Mouse (Mus musculus) heart, embryonic 13.5 days (tissue): ENCODE data around the gene Sema6d. TPM values are rescaled to one million over a fixed set of nuclear protein-coding genes. Genes with fewer than 3 reads are reported as not detected.

Source experiments
- ATAC-seq: fragments of 200-750 bp; cut with Nextera tagmentation; 2 replicates; pipeline ENCODE4 v1.8.0; 2017; ENCODE audit warnings: moderate TSS enrichment; ENCODE audit not compliant: insufficient number of reproducible peaks, low FRiP score, low TSS enrichment; ENCODE audit errors: extremely low read depth
- H3K27ac ChIP-seq: fragments of 300-500 bp; sonication (generic); replicated peaks from 2 replicates; pipeline ENCODE4 v1.5.1; 2015; ENCODE audit warnings: moderate library complexity, mild to moderate bottlenecking, inconsistent platforms
- H3K27me3 ChIP-seq: fragments of 300-500 bp; sonication (generic); replicated peaks from 2 replicates; pipeline ENCODE4 v1.6.1; 2015; ENCODE audit warnings: mild to moderate bottlenecking, inconsistent platforms
- H3K36me3 ChIP-seq: fragments of 300-500 bp; sonication (generic); 2 replicates; pipeline ENCODE4 v1.6.1; 2015; ENCODE audit warnings: mild to moderate bottlenecking, inconsistent platforms
- H3K4me1 ChIP-seq: fragments of 300-500 bp; sonication (generic); 2 replicates; pipeline ENCODE4 v1.6.1; 2015; ENCODE audit warnings: inconsistent platforms
- H3K4me2 ChIP-seq: fragments of 300-500 bp; sonication (generic); 2 replicates; pipeline ENCODE4 v1.6.1; 2015; ENCODE audit warnings: inconsistent platforms, mild to moderate bottlenecking, moderate library complexity
- H3K4me3 ChIP-seq: fragments of 300-500 bp; sonication (generic); 2 replicates; pipeline ENCODE4 v1.5.1; 2015; ENCODE audit warnings: moderate library complexity, mild to moderate bottlenecking, inconsistent platforms
- H3K9ac ChIP-seq: fragments of 300-500 bp; sonication (generic); 2 replicates; pipeline ENCODE4 v1.6.1; 2015; ENCODE audit warnings: inconsistent platforms, mild to moderate bottlenecking, moderate library complexity
- H3K9me3 ChIP-seq: fragments of 300-500 bp; sonication (generic); 2 replicates; pipeline ENCODE4 v1.6.1; 2016; ENCODE audit warnings: inconsistent platforms
- WGBS: fragments of 180-500 bp; shearing (Covaris S2); methylation state at CpG from one replicate; pipeline ENCODE4 v1.1.7; 2015; ENCODE audit warnings: mixed read lengths; 5-methylcytosine and 5-hydroxymethylcytosine counted together
- polyA plus RNA-seq: library from polyadenylated mRNA; unstranded; fragments of >200 nt; fragmentation: Nextera tagmentation; extraction: Ambion mirVana; gene quantifications from 2 replicates; pipeline ENCODE4 v1.2.1, GENCODE M21; 2015

The Sema6d gene
- polyA plus RNA-seq, 1 experiment from 2014 or later: 18.8 TPM

DNA sequence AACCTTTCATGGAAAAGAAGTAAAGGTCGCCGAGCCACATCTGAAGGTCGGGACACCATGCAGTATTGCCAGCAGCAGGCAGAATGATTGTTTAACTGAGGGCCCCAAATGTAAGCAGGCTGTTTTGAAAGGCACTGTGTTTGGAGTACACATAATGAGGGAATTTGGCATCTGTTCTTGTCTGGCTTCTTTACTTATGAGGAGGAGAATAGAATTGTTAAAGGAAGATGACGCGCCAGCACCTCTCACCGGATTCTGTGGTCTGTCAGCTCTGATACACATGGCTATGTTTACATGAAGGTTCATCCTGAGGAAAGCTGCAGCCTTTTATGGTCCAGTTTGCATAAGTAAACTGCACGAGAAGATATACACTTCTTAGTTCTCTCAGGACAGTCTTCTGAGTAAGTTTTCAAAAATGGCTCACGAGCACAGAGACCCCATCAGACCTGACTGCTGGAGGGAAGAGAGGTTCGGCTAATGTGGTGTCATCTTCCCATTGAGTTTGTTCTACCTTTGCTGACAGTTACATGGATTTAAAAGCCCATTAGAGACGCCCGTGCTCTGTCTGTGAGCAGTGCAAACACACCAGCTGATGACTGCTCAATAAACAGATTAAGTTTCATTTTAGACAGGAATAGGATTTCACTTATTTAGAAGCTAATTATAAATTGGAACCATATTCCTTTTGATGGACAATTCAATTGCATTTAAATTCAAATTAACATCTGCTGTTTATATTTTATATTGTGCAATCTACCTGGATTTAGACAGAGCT, 28.9 kb downstream of the Sema6d start:
- no peak for ATAC-seq
- H3K27ac ChIP-seq: no peak overlapping the region
- no peak overlapping the region for H3K9ac ChIP-seq
- peaks cover 18% of the 10 kb centered on the region for H3K4me1 ChIP-seq
- no peak overlapping the region for H3K4me2 ChIP-seq
- no peaks in the 10 kb centered on the region for H3K27me3 ChIP-seq
- no peaks in the 10 kb centered on the region for H3K36me3 ChIP-seq
- H3K4me3 ChIP-seq: no peak overlapping the region
- no peaks in the 10 kb centered on the region for H3K9me3 ChIP-seq
- 71% methylated on average over 11 of the region's 11 CpGs for WGBS

DNA sequence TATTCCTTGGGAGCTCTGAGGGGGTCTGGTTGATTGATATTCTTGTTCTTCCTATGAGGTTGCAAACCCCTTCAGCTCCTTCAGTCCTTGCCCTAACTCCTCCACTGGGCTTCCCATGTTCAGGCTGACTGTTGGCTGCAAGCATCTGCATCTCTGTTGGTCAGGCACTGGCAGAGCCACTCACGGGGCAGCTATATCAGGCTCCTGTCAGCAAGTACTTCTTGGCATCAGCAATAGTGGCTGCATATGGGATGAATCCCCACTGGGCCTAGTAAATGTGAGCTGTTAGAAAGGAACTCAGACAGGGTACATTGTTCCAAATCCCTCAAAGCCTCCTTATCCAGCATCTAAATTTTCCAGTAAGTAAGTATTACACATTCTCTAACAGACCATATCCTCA, 30.6 kb downstream of the Sema6d start:
- Histone ChIP-seq H3K27ac (peak overlapping the region; percentile 62), H3K9ac (no peak overlapping the region)
- WGBS: 32% methylated on average over 1 of the region's 1 CpGs

DNA sequence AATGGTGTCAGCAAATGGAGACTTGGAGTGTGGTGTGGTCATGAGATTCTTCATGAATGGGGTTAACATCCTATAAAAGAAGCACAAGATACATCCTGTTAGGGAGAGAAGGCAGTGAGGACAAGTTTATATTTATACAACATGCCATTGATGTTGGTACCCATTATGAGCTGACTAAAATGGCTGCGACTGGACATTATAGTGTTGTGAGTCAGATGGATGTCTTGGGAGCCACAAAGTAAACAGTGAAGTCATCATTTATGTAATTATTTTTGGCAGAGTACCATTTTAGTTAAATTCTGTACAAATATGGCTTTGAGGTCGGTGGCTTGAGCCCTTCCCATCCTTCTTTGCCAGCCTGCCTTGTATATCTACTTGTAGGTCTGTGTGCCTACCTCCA, 31.8 kb downstream of the Sema6d start:
- H3K4me1 ChIP-seq: peaks cover 31% of the 10 kb centered on the region
- no peaks in the 10 kb centered on the region for H3K9me3 ChIP-seq
- no peak overlapping the region for H3K27ac ChIP-seq
- H3K4me3 ChIP-seq: no peak overlapping the region
- 77% methylated on average over 2 of the region's 2 CpGs for WGBS
- no peaks in the 10 kb centered on the region for H3K27me3 ChIP-seq
- ATAC-seq: no peak
- no peak overlapping the region for H3K9ac ChIP-seq
- H3K4me2 ChIP-seq: no peak overlapping the region
- H3K36me3 ChIP-seq: no peaks in the 10 kb centered on the region

More for the DNA sequence above, 30.6 kb downstream of the Sema6d start:
- no peak overlapping the region for H3K4me2 ChIP-seq
- no peaks in the 10 kb centered on the region for H3K36me3 ChIP-seq
- H3K9me3 ChIP-seq: no peaks in the 10 kb centered on the region
- no peak overlapping the region for H3K4me3 ChIP-seq
- H3K27me3 ChIP-seq: no peaks in the 10 kb centered on the region
- ATAC-seq: peak; percentile 31; the same call in 1 of the 2 replicates
- H3K4me1 ChIP-seq: peaks cover 23% of the 10 kb centered on the region

DNA sequence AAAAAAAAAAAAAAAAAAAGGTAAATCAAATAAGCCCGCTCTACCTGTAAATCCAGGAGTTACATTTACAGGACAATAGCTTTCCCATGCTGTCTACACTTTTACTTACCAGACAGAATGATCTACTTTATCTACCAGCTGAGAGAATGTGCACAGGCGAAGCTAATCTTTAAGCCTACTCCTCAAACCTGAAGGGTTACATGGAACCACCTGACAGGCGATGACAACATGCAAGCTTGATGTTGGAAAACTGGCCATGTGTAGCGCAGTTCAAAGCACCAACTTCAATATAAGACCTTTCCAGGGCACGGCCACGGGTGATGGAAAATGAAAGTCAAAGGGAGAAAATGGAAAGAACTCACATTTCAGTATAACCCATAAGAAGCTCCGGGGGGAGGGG, 35.7 kb downstream of the Sema6d start:
- Histone ChIP-seq H3K4me2 (peak overlapping the region; percentile 40), H3K4me1 (peaks cover 35% of the 10 kb centered on the region), H3K36me3 (no peaks in the 10 kb centered on the region), H3K27me3 (no peaks in the 10 kb centered on the region), H3K9ac (no peak overlapping the region), H3K27ac (peak overlapping the region; percentile 39), H3K4me3 (no peak overlapping the region), H3K9me3 (no peaks in the 10 kb centered on the region)
- WGBS: 33% methylated on average over 7 of the region's 7 CpGs
- no peak for ATAC-seq

DNA sequence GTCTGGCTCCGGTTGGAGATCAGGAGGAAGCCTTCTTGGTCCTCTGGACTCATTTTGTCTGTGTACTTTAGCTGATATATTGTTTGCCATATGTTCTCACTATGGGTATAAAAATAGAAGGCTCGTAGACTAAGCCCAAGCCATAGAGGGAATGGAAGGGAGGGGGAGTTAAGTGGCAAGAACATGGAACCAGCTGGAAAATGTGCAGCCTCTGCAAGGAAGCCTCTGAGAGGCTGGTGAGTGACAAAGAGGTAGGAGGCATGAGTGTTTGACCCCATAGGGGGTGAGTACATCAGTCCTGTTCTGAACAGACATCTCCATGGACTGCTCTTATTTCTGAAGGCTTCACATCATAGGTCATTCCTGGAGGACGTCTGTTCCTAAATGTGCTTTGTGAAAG, 37.1 kb downstream of the Sema6d start:
- 14% methylated on average over 3 of the region's 3 CpGs for WGBS
- Histone ChIP-seq H3K27ac (peak overlapping the region; percentile 80), H3K4me2 (no peak overlapping the region), H3K36me3 (no peaks in the 10 kb centered on the region), H3K9ac (no peak overlapping the region), H3K4me3 (no peak overlapping the region), H3K9me3 (no peaks in the 10 kb centered on the region), H3K27me3 (no peaks in the 10 kb centered on the region), H3K4me1 (peaks cover 28% of the 10 kb centered on the region)
- no peak for ATAC-seq

DNA sequence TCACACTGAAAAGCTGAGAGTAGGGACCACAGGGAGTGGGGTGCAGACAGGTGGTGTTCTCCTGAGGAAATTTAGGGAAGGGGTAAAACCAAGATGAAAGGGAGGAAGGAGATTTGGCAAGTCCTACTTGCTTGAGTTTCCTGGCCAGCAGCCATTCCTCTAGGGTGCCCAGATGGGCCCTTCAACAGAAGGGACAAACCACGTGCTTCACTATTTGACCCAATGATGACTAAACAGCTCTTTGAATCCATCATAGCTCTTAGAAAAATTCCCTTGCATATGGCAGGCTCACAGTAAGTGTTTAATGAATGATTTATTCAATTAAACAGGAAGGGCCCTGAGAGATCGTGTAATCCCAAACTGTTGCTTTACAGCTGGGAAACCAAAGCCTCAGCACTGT, 41.1 kb downstream of the Sema6d start:
- WGBS: 73% methylated on average over 2 of the region's 2 CpGs
- Histone ChIP-seq H3K4me2 (no peak overlapping the region), H3K9me3 (no peaks in the 10 kb centered on the region), H3K4me1 (peaks cover 18% of the 10 kb centered on the region), H3K4me3 (no peak overlapping the region), H3K36me3 (no peaks in the 10 kb centered on the region), H3K27me3 (no peaks in the 10 kb centered on the region), H3K27ac (no peak overlapping the region), H3K9ac (no peak overlapping the region)
- ATAC-seq: no peak

DNA sequence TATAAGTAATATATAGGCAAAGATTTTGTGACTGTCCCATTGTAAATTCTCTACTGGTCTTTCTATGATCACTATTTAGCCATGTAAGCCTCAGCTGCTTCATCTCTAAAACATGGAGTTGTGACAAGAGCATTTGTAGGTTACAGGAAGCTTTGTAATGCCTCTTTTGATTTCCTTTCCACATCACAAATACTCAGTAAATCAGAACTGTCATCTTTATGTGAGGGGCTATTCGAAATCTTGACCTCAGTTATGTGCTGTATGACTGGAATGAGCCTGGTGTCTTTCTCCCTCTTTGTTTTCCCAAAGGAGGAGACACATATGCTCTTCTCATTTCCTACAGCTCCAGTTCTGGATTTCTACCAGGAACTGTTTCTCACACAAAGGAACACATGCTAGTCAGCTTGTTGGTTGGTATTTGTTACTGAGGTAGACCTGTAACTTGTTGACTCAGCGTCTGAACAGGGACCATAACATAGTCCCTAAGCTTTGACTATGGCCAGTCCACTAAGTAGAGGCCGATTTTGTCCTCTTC, 51.8 kb downstream of the Sema6d start:
- H3K9ac ChIP-seq: no peak overlapping the region
- no peak overlapping the region for H3K27ac ChIP-seq
- no peak overlapping the region for H3K4me3 ChIP-seq
- no peak overlapping the region for H3K4me2 ChIP-seq
- no peaks in the 10 kb centered on the region for H3K9me3 ChIP-seq
- no peak for ATAC-seq
- peaks cover 5% of the 10 kb centered on the region; the same call in 1 of the 2 replicates for H3K4me1 ChIP-seq
- no peaks in the 10 kb centered on the region for H3K27me3 ChIP-seq
- no peaks in the 10 kb centered on the region for H3K36me3 ChIP-seq
- 74% methylated on average over 3 of the region's 3 CpGs for WGBS

DNA sequence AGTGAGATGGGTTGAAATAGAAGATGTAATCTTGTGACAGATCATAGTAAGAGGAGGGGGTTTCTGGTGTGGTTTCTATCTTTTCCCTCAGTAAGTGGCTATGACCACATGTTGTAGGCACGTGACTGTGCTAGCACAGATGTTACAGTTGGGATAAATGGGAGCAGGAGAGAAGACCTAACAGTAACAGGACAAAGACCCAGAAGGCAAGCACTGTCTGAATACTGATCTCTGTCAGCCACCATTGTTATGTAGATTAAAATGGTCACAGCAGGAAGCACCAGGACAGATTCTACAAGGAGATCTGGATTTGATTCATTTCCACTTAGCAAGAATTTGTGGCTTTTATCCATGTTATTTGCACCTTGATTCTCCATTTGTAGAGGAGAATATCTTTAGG, 55.8 kb downstream of the Sema6d start:
- H3K4me1 ChIP-seq: no peaks in the 10 kb centered on the region
- no peaks in the 10 kb centered on the region for H3K36me3 ChIP-seq
- WGBS: 48% methylated on average over 1 of the region's 1 CpGs

DNA sequence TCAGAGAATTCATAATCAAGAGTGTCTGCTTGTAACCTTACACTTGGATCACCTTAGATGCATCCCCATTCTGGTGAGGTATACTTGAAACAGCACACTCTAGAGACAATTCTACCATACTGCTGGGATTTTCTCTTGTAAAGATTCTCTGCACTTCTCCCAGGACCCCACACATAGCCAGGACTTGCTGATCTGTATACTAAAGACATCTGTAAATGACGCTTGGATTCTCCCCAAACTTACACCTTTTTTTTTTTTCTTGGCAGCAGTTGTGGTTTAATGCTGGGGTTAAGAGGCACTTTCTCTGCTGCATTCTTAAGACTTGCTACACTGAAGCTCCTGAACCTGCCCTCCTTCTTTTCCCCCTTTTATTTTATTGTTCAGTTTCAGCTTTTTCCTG, 68.4 kb downstream of the Sema6d start:
- no peaks in the 10 kb centered on the region for H3K9me3 ChIP-seq
- H3K27me3 ChIP-seq: no peaks in the 10 kb centered on the region
- no peak overlapping the region for H3K9ac ChIP-seq
- no peak overlapping the region for H3K4me3 ChIP-seq
- no peak overlapping the region for H3K4me2 ChIP-seq
- no peaks in the 10 kb centered on the region for H3K4me1 ChIP-seq
- ATAC-seq: no peak
- WGBS: 50% methylated on average over 1 of the region's 1 CpGs
- no peak overlapping the region for H3K27ac ChIP-seq
- H3K36me3 ChIP-seq: no peaks in the 10 kb centered on the region

More for the DNA sequence above, 55.8 kb downstream of the Sema6d start:
- Histone ChIP-seq H3K27me3 (no peaks in the 10 kb centered on the region), H3K9ac (no peak overlapping the region), H3K4me2 (no peak overlapping the region), H3K4me3 (no peak overlapping the region), H3K27ac (no peak overlapping the region), H3K9me3 (no peaks in the 10 kb centered on the region)
- ATAC-seq: no peak

DNA sequence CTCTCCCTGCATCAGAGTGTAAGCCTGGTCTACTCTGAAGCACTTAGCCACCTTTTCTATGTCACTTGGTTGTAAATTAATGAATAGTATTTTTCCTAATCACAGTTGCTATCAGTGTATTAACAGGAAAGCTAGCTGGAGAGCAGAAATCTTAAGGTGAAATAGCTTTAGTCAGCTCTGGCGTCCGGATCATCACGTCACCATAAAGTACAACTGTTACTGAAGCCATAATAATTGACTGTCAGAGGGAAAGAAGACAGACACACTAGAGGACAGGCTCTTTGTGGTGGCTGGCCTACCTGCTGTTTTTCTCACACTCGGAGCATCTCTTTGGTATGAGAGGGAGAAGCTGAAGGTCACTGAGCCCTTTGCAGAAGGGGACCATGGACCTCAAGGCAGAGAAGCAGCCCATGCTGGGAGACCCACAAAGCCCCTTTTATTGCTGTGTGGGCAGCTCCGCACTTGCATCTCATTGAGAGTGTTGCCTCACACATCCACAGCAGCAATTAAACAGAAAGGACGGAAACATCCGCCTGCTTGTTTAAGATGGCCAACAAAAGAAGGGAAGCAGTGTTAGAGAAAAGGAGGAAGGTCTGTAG, 72.3 kb downstream of the Sema6d start:
- WGBS: 68% methylated on average over 7 of the region's 7 CpGs
- Histone ChIP-seq H3K4me2 (no peak overlapping the region), H3K4me1 (no peaks in the 10 kb centered on the region), H3K4me3 (no peak overlapping the region), H3K27me3 (no peaks in the 10 kb centered on the region), H3K36me3 (no peaks in the 10 kb centered on the region), H3K27ac (no peak overlapping the region), H3K9ac (no peak overlapping the region), H3K9me3 (no peaks in the 10 kb centered on the region)
- no peak for ATAC-seq

DNA sequence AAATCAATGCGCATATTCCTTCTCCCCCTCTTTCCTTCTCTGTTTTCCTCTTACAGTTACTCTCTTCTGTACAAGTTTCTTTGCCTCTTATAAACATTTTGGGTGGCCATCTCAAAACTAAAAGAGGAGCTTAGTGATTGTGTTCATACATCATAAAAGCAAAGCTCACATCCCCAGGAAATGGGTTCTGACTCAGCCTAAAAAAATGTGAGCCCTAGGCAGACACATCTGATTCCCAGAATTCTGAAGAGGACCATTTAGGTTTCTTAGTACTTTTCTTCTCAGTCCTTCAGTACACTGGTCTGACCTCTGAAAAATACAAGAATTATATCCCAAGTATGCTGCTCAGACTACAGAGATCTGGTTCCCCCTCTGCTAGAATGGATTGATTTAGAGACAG, 78.6 kb downstream of the Sema6d start:
- Histone ChIP-seq H3K9ac (no peak overlapping the region), H3K4me2 (no peak overlapping the region), H3K36me3 (no peaks in the 10 kb centered on the region), H3K4me3 (no peak overlapping the region), H3K27me3 (no peaks in the 10 kb centered on the region), H3K27ac (no peak overlapping the region), H3K4me1 (no peaks in the 10 kb centered on the region), H3K9me3 (no peaks in the 10 kb centered on the region)
- no peak for ATAC-seq
- 96% methylated on average over 1 of the region's 1 CpGs for WGBS

DNA sequence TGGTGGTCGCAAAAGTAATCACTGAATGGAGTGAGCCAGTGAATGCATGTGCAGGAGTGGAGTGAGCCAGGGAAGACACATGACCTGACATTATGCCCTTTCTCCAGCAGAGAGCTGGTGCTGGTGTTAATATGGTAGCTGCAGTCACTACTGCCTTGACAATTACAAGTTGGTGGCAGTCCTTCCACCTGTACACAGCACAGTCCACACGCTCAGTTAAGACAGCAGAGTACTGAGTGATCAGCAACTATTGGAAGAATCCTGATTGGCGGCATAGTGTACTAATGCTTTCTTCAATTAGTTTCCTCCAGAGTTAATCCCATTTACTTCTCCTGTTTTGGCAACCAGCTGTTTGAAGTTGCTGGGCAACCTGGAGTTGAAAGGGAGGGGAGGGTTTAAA, 81.9 kb downstream of the Sema6d start:
- no peaks in the 10 kb centered on the region for H3K4me1 ChIP-seq
- no peaks in the 10 kb centered on the region for H3K9me3 ChIP-seq
- no peak overlapping the region for H3K4me3 ChIP-seq
- no peaks in the 10 kb centered on the region for H3K27me3 ChIP-seq
- no peak overlapping the region for H3K4me2 ChIP-seq
- 83% methylated on average over 3 of the region's 3 CpGs for WGBS
- ATAC-seq: no peak
- H3K9ac ChIP-seq: no peak overlapping the region
- no peaks in the 10 kb centered on the region for H3K36me3 ChIP-seq
- no peak overlapping the region for H3K27ac ChIP-seq
